Mouse (Mus musculus): ENCODE data around the gene Hoxb1. TPM values are rescaled to one million over a fixed set of nuclear protein-coding genes. Genes with fewer than 3 reads are reported as not detected.
A peak's percentile ranks its signal among the peaks of the same experiment; 100 is the strongest.

The Hoxb1 gene
- total and polyA plus RNA-seq, 2 experiments: not detected

GRCm38 (mm10) chr11:96341701-96342575, 23.6 kb upstream of the Hoxb1 start:
- Histone ChIP-seq H3K4me1 (ENCODE audit: control insufficient read depth, insufficient read depth, low read length) (no peaks in the 10 kb centered on the region), H3K4me3 (ENCODE audit: insufficient read depth, low read depth, low read length) (peak overlapping the region; percentile 56), H3K36me3 (ENCODE audit: control insufficient read depth, insufficient read depth, low read length) (no peaks in the 10 kb centered on the region), H3K79me2 (ENCODE audit: control insufficient read depth, insufficient read depth, low read length) (no peaks in the 10 kb centered on the region), H3K27ac (replicated peaks; ENCODE audit: insufficient read depth, low read depth, low read length) (peak overlapping the region; percentile 71), H3K9ac (ENCODE audit: low read depth, low read length) (peak overlapping the region; percentile 70), H3K27me3 (ENCODE audit: control insufficient read depth, insufficient read depth, low read length) (peaks cover 22% of the 10 kb centered on the region)
- no peak for TF ChIP-seq CTCF (IDR thresholded peaks at IDR 0.05; ENCODE audit: low read depth, low read length)
- TF ChIP-seq POLR2A (IDR thresholded peaks at IDR 0.05; ENCODE audit: extremely low read depth, insufficient read depth, low read length): no peak
- no peak for DNase-seq (ENCODE audit: extremely low read depth, low read depth, low spot score)
- WGBS: 4% methylated on average over 40 of the region's 40 CpGs

- no peak overlapping the region for H3K27ac ChIP-seq (replicated peaks; ENCODE audit: insufficient read depth, low read depth, low read length)
- DNase-seq (ENCODE audit: extremely low read depth, low read depth, low spot score): no peak
- H3K4me3 ChIP-seq (ENCODE audit: insufficient read depth, low read depth, low read length): no peak overlapping the region
- no peak overlapping the region; the same call in 1 of the 2 replicates for H3K9ac ChIP-seq (ENCODE audit: low read depth, low read length)
- WGBS: 6% methylated on average over 4 of the region's 4 CpGs
- H3K27me3 ChIP-seq (ENCODE audit: control insufficient read depth, insufficient read depth, low read length): peaks cover 22% of the 10 kb centered on the region
- no peaks in the 10 kb centered on the region for H3K4me1 ChIP-seq (ENCODE audit: control insufficient read depth, insufficient read depth, low read length)
- no peaks in the 10 kb centered on the region for H3K36me3 ChIP-seq (ENCODE audit: control insufficient read depth, insufficient read depth, low read length)
- H3K79me2 ChIP-seq (ENCODE audit: control insufficient read depth, insufficient read depth, low read length): no peaks in the 10 kb centered on the region
- TF ChIP-seq CTCF (IDR thresholded peaks at IDR 0.05; ENCODE audit: low read depth, low read length) (no peak), POLR2A (IDR thresholded peaks at IDR 0.05; ENCODE audit: extremely low read depth, insufficient read depth, low read length) (no peak)
Measured at GRCm38 (mm10) chr11:96342576-96342930, 23.0 kb upstream of the Hoxb1 start.

GRCm38 (mm10) chr11:96343206-96343745, 22.3 kb upstream of the Hoxb1 start:
- no peak for DNase-seq (ENCODE audit: extremely low read depth, low read depth, low spot score)
- H3K79me2 ChIP-seq (ENCODE audit: control insufficient read depth, insufficient read depth, low read length): no peaks in the 10 kb centered on the region
- TF ChIP-seq POLR2A (IDR thresholded peaks at IDR 0.05; ENCODE audit: extremely low read depth, insufficient read depth, low read length) (no peak), CTCF (IDR thresholded peaks at IDR 0.05; ENCODE audit: low read depth, low read length) (no peak)
- 37% methylated on average over 2 of the region's 2 CpGs for WGBS
- no peak overlapping the region for H3K4me3 ChIP-seq (ENCODE audit: insufficient read depth, low read depth, low read length)
- H3K4me1 ChIP-seq (ENCODE audit: control insufficient read depth, insufficient read depth, low read length): no peaks in the 10 kb centered on the region
- peaks cover 26% of the 10 kb centered on the region for H3K27me3 ChIP-seq (ENCODE audit: control insufficient read depth, insufficient read depth, low read length)
- no peak overlapping the region for H3K27ac ChIP-seq (replicated peaks; ENCODE audit: insufficient read depth, low read depth, low read length)
- H3K9ac ChIP-seq (ENCODE audit: low read depth, low read length): no peak overlapping the region
- H3K36me3 ChIP-seq (ENCODE audit: control insufficient read depth, insufficient read depth, low read length): no peaks in the 10 kb centered on the region

GRCm38 (mm10) chr11:96344061-96344877, 21.3 kb upstream of the Hoxb1 start:
- no peak overlapping the region for H3K27ac ChIP-seq (replicated peaks; ENCODE audit: insufficient read depth, low read depth, low read length)
- H3K27me3 ChIP-seq (ENCODE audit: control insufficient read depth, insufficient read depth, low read length): peaks cover 29% of the 10 kb centered on the region
- WGBS: 25% methylated on average over 40 of the region's 40 CpGs
- no peak overlapping the region for H3K4me3 ChIP-seq (ENCODE audit: insufficient read depth, low read depth, low read length)
- no peak for TF ChIP-seq CTCF (IDR thresholded peaks at IDR 0.05; ENCODE audit: low read depth, low read length)
- no peak overlapping the region for H3K9ac ChIP-seq (ENCODE audit: low read depth, low read length)
- no peak for DNase-seq (ENCODE audit: extremely low read depth, low read depth, low spot score)
- no peaks in the 10 kb centered on the region for H3K79me2 ChIP-seq (ENCODE audit: control insufficient read depth, insufficient read depth, low read length)
- no peaks in the 10 kb centered on the region for H3K36me3 ChIP-seq (ENCODE audit: control insufficient read depth, insufficient read depth, low read length)
- H3K4me1 ChIP-seq (ENCODE audit: control insufficient read depth, insufficient read depth, low read length): peaks cover 3% of the 10 kb centered on the region; the same call in 1 of the 2 replicates

GRCm38 (mm10) chr11:96344878-96345159, 20.7 kb upstream of the Hoxb1 start:
- no peak for DNase-seq (ENCODE audit: extremely low read depth, low read depth, low spot score)
- WGBS: 25% methylated on average over 6 of the region's 6 CpGs
- H3K9ac ChIP-seq (ENCODE audit: low read depth, low read length): no peak overlapping the region

More at GRCm38 (mm10) chr11:96344878-96345159, 20.7 kb upstream of the Hoxb1 start:
- Histone ChIP-seq H3K27ac (replicated peaks; ENCODE audit: insufficient read depth, low read depth, low read length) (no peak overlapping the region), H3K79me2 (ENCODE audit: control insufficient read depth, insufficient read depth, low read length) (no peaks in the 10 kb centered on the region), H3K4me3 (ENCODE audit: insufficient read depth, low read depth, low read length) (no peak overlapping the region), H3K36me3 (ENCODE audit: control insufficient read depth, insufficient read depth, low read length) (no peaks in the 10 kb centered on the region), H3K4me1 (ENCODE audit: control insufficient read depth, insufficient read depth, low read length) (peaks cover 3% of the 10 kb centered on the region; the same call in 1 of the 2 replicates), H3K27me3 (ENCODE audit: control insufficient read depth, insufficient read depth, low read length) (peaks cover 29% of the 10 kb centered on the region)
- TF ChIP-seq CTCF (IDR thresholded peaks at IDR 0.05; ENCODE audit: low read depth, low read length) (no peak), POLR2A (IDR thresholded peaks at IDR 0.05; ENCODE audit: extremely low read depth, insufficient read depth, low read length) (no peak)

Data from liver, adult 2 months (tissue).